Mouse (Mus musculus) myocyte (in vitro differentiated cells): Measurements from ENCODE around the gene Marcksl1.

ENCODE experiments used
- E2F4 ChIP-seq: IDR thresholded peaks from one replicate; pipeline ENCODE4 v1.6.1; 2011; ENCODE audit warnings: mild to moderate bottlenecking, control low read depth, moderate library complexity; ENCODE audit not compliant: insufficient read depth
- MAX ChIP-seq: IDR thresholded peaks from one replicate; pipeline ENCODE4 v1.6.1; 2011; ENCODE audit warnings: low read depth, mild to moderate bottlenecking, control low read depth
- MYOG ChIP-seq, 3 experiments: IDR thresholded peaks; one replicate each; pipeline ENCODE4 v1.6.1; 2011; ENCODE audit warnings: control low read depth in 2 of 3, low read depth in 2 of 3, mild to moderate bottlenecking in 2 of 3; ENCODE audit not compliant: insufficient read length in 2 of 3, control insufficient read depth in 1 of 3, insufficient read depth in 1 of 3
- POLR2A ChIP-seq: IDR thresholded peaks from one replicate; pipeline ENCODE4 v1.6.1; 2011; ENCODE audit warnings: low read depth, mild to moderate bottlenecking, control low read depth, moderate library complexity; ENCODE audit not compliant: insufficient read length
- TCF12 ChIP-seq: IDR thresholded peaks from one replicate; pipeline ENCODE4 v1.6.1; 2011; ENCODE audit warnings: mild to moderate bottlenecking, control low read depth; ENCODE audit not compliant: poor library complexity, insufficient read depth, severe bottlenecking
- USF1 ChIP-seq: IDR thresholded peaks from one replicate; pipeline ENCODE4 v1.6.1; 2011; ENCODE audit warnings: low read depth, mild to moderate bottlenecking, control low read depth, moderate library complexity

GRCm38 (mm10) chr4:129500017-129500416, 13.4 kb upstream of the Marcksl1 start:
- TF ChIP-seq POLR2A = no peak
- no peak for TF ChIP-seq MYOG (IDR thresholded peaks at IDR 0.05; ENCODE audit: control insufficient read depth in 1 of 3, insufficient read depth in 1 of 3, insufficient read length in 2 of 3, low read depth in 2 of 3)
- no peak for TF ChIP-seq E2F4
- no peak for TF ChIP-seq USF1
- TF ChIP-seq TCF12 = no peak
- no peak for TF ChIP-seq MAX
